ENCODE assay signal across 19 mouse cellular contexts in genomic region chr15:67417742-67418163, GRCm38 (mm10).
DNase-seq lines count a peak whose midpoint lies in the region; ATAC-seq and TF ChIP-seq lines count a peak whose summit lies in the region.
"Had no signal": no experiment of that assay in that cellular context is flagged by ENCODE, and none has a peak within 500 bp of the region (broad histone marks: within the 10 kb centered on the region; RNA-seq: fewer than 3 reads in every experiment).

No protein-coding gene starts in this region.

- no peak overlapping the region for H3K4me3 ChIP-seq in forebrain, embryonic 13.5 days
- H3K4me3 ChIP-seq in forebrain, embryonic 10.5 days = no peak overlapping the region
- no peak overlapping the region for H3K4me3 ChIP-seq in liver, embryonic 13.5 days (replicated peaks)
- H3K4me3 ChIP-seq: embryonic facial prominence, embryonic 10.5 days; heart, embryonic 12.5 days; hindbrain, embryonic 10.5 days had no signal

- intact Hi-C loops in left cerebral cortex, postnatal 25 days (cut with DNase I) = no loop called here

- DNase-seq in forebrain, embryonic 10.5 days (ENCODE audit: extremely low spot score, low spot score) = no peak
- DNase-seq in liver, embryonic 13.5 days = no peak
- DNase-seq in liver = no peak
- peak; percentile 74 for DNase-seq in brain, embryonic 14.5 days (ENCODE audit: low read depth)
- DNase-seq in left cerebral cortex, postnatal 25 days (ENCODE audit: low spot score in 2 of 2) = no peak
- DNase-seq in spleen, postnatal 4 days (ENCODE audit: low spot score in 2 of 2) = no peak
- DNase-seq: adrenal gland, postnatal 10 days; B cell, adult 2 months; cerebellum, adult 2 months; cerebellum, postnatal 10 days; gastrocnemius, postnatal 14 days had no signal

- H3K9ac ChIP-seq in forebrain, embryonic 13.5 days = no peak overlapping the region
- H3K9ac ChIP-seq in liver, embryonic 13.5 days = no peak overlapping the region
- H3K9ac ChIP-seq: heart, embryonic 12.5 days; hindbrain, embryonic 14.5 days had no signal

- ATAC-seq in forebrain, embryonic 13.5 days = peak; percentile 73
- 0 out of 2 replicates have a peak, but pooled peaks have one; percentile 23 for ATAC-seq in liver, embryonic 13.5 days (ENCODE audit: low read depth)
- ATAC-seq in megakaryocyte-erythroid progenitor cell, adult 5-6 weeks (replicated peaks; ENCODE audit: low FRiP score, low TSS enrichment, poor library complexity, severe bottlenecking) = peak; percentile 60
- ATAC-seq: CD4-positive, CD25-positive, alpha-beta regulatory T cell, adult 4 months had no signal

- H3K36me3 ChIP-seq in forebrain, embryonic 13.5 days (ENCODE audit: poor library complexity, severe bottlenecking) = no peaks in the 10 kb centered on the region
- H3K36me3 ChIP-seq in forebrain, embryonic 10.5 days (replicated peaks) = no peaks in the 10 kb centered on the region
- H3K36me3 ChIP-seq in liver, embryonic 13.5 days = no peaks in the 10 kb centered on the region
- H3K36me3 ChIP-seq: embryonic facial prominence, embryonic 10.5 days; G1E; heart, embryonic 12.5 days; hindbrain, embryonic 10.5 days had no signal

- TF ChIP-seq CTCF in brain, embryonic 14.5 days (IDR thresholded peaks at IDR 0.05; ENCODE audit: borderline replicate concordance, extremely low read depth, insufficient read depth, insufficient read length) = no peak

- no peaks in the 10 kb centered on the region for H3K9me3 ChIP-seq in forebrain, embryonic 13.5 days (replicated peaks)
- no peaks in the 10 kb centered on the region for H3K9me3 ChIP-seq in forebrain, embryonic 10.5 days
- no peaks in the 10 kb centered on the region for H3K9me3 ChIP-seq in liver, embryonic 13.5 days (replicated peaks)
- H3K9me3 ChIP-seq: embryonic facial prominence, embryonic 10.5 days; G1E; heart, embryonic 12.5 days; hindbrain, embryonic 10.5 days had no signal

- no peak for TF ChIP-seq POLR2A in brain, embryonic 14.5 days (IDR thresholded peaks at IDR 0.05; ENCODE audit: borderline replicate concordance, extremely low read depth, insufficient read depth, insufficient read length, poor library complexity, severe bottlenecking)

- H3K27me3 ChIP-seq in forebrain, embryonic 13.5 days = no peaks in the 10 kb centered on the region
- no peaks in the 10 kb centered on the region for H3K27me3 ChIP-seq in forebrain, embryonic 10.5 days (ENCODE audit: poor library complexity, severe bottlenecking)
- no peaks in the 10 kb centered on the region for H3K27me3 ChIP-seq in liver, embryonic 13.5 days
- H3K27me3 ChIP-seq: heart, embryonic 12.5 days had no signal

- H3K27ac ChIP-seq in forebrain, embryonic 13.5 days = no peak overlapping the region
- no peak overlapping the region for H3K27ac ChIP-seq in forebrain, embryonic 10.5 days
- H3K27ac ChIP-seq in liver, embryonic 13.5 days = no peak overlapping the region
- H3K27ac ChIP-seq: embryonic facial prominence, embryonic 10.5 days; hindbrain, embryonic 10.5 days; hindbrain, embryonic 14.5 days had no signal

- H3K4me1 ChIP-seq in forebrain, embryonic 13.5 days = no peaks in the 10 kb centered on the region
- no peaks in the 10 kb centered on the region for H3K4me1 ChIP-seq in forebrain, embryonic 10.5 days
- H3K4me1 ChIP-seq in liver, embryonic 13.5 days (replicated peaks) = peaks cover 6% of the 10 kb centered on the region; the same call in 1 of the 2 replicates
- H3K4me1 ChIP-seq: hindbrain, embryonic 10.5 days had no signal

- H3K4me2 ChIP-seq in forebrain, embryonic 13.5 days = no peak overlapping the region
- no peak overlapping the region for H3K4me2 ChIP-seq in liver, embryonic 13.5 days
- H3K4me2 ChIP-seq: heart, embryonic 12.5 days; hindbrain, embryonic 14.5 days had no signal

- WGBS in forebrain, embryonic 13.5 days = 81% methylated on average over 2 of the region's 2 CpGs
- WGBS in forebrain, embryonic 10.5 days = 94% methylated on average over 2 of the region's 2 CpGs
- WGBS in liver, embryonic 13.5 days (ENCODE audit: insufficient replicate concordance) = 81% methylated on average over 2 of the region's 2 CpGs

Comparison
In these comparisons a context has a peak if more than half of its experiments do, and no peak if none do; other contexts are left out.
1. ATAC-seq: peak in every context shown above with its lines; median percentile 73 in forebrain, embryonic 13.5 days; 60 in megakaryocyte-erythroid progenitor cell, adult 5-6 weeks; 23 in liver, embryonic 13.5 days.